Mouse (Mus musculus) heart, embryonic 13.5 days (tissue): ENCODE measurements around the gene Med31. TPM values are rescaled to one million over a fixed set of nuclear protein-coding genes. Genes with fewer than 3 reads are reported as not detected.

Experiments used
- ATAC-seq: fragments of 200-750 bp; cut with Nextera tagmentation; 2 replicates; pipeline ENCODE4 v1.8.0; 2017; ENCODE audit warnings: moderate TSS enrichment; ENCODE audit not compliant: insufficient number of reproducible peaks, low FRiP score, low TSS enrichment; ENCODE audit errors: extremely low read depth
- H3K27ac ChIP-seq: fragments of 300-500 bp; sonication (generic); replicated peaks from 2 replicates; pipeline ENCODE4 v1.5.1; 2015; ENCODE audit warnings: moderate library complexity, mild to moderate bottlenecking, inconsistent platforms
- H3K27me3 ChIP-seq: fragments of 300-500 bp; sonication (generic); replicated peaks from 2 replicates; pipeline ENCODE4 v1.6.1; 2015; ENCODE audit warnings: mild to moderate bottlenecking, inconsistent platforms
- H3K36me3 ChIP-seq: fragments of 300-500 bp; sonication (generic); 2 replicates; pipeline ENCODE4 v1.6.1; 2015; ENCODE audit warnings: mild to moderate bottlenecking, inconsistent platforms
- H3K4me1 ChIP-seq: fragments of 300-500 bp; sonication (generic); 2 replicates; pipeline ENCODE4 v1.6.1; 2015; ENCODE audit warnings: inconsistent platforms
- H3K4me2 ChIP-seq: fragments of 300-500 bp; sonication (generic); 2 replicates; pipeline ENCODE4 v1.6.1; 2015; ENCODE audit warnings: inconsistent platforms, mild to moderate bottlenecking, moderate library complexity
- H3K4me3 ChIP-seq: fragments of 300-500 bp; sonication (generic); 2 replicates; pipeline ENCODE4 v1.5.1; 2015; ENCODE audit warnings: moderate library complexity, mild to moderate bottlenecking, inconsistent platforms
- H3K9ac ChIP-seq: fragments of 300-500 bp; sonication (generic); 2 replicates; pipeline ENCODE4 v1.6.1; 2015; ENCODE audit warnings: inconsistent platforms, mild to moderate bottlenecking, moderate library complexity
- H3K9me3 ChIP-seq: fragments of 300-500 bp; sonication (generic); 2 replicates; pipeline ENCODE4 v1.6.1; 2016; ENCODE audit warnings: inconsistent platforms
- WGBS: fragments of 180-500 bp; shearing (Covaris S2); methylation state at CpG from one replicate; pipeline ENCODE4 v1.1.7; 2015; ENCODE audit warnings: mixed read lengths; 5-methylcytosine and 5-hydroxymethylcytosine counted together
- polyA plus RNA-seq: library from polyadenylated mRNA; unstranded; fragments of >200 nt; fragmentation: Nextera tagmentation; extraction: Ambion mirVana; gene quantifications from 2 replicates; pipeline ENCODE4 v1.2.1, GENCODE M21; 2015

Med31 gene
- polyA plus RNA-seq, 1 experiment from 2014 or later, result 28.3 TPM

DNA sequence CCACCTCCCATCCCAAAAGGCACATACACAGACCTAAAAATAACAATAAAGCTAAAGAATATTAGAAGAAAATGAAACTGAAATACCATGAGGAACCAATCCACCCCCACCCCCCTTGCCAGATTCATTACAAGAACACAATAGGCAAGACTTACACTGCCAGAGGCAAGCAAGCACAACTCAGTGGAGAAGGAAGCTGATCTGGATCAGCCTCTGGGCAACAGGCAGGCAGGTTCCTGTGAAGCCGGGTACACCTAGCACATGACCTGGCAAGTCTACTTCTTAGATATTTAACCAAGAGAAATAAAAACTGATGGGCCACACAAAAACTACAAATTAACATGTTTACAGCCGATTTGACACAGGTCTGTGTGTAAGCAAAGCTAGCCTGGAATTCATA, 52.2 kb downstream of the Med31 start:
- no peak for ATAC-seq
- H3K4me2 ChIP-seq, result no peak overlapping the region
- H3K9me3 ChIP-seq, result no peaks in the 10 kb centered on the region
- H3K4me1 ChIP-seq, result no peaks in the 10 kb centered on the region
- WGBS, result 81% methylated on average over 2 of the region's 2 CpGs
- peaks cover 81% of the 10 kb centered on the region for H3K36me3 ChIP-seq
- H3K27me3 ChIP-seq, result no peaks in the 10 kb centered on the region
- H3K9ac ChIP-seq, result no peak overlapping the region
- no peak overlapping the region for H3K4me3 ChIP-seq
- H3K27ac ChIP-seq, result no peak overlapping the region

Other genes starting within 250 kb of the Med31 start
- 0.57 and 0.98 TPM in 2 replicates for gene Aipl1, start 178.1 kb downstream of the Med31 start, polyA plus RNA-seq
- gene Pimreg, start 173.6 kb downstream of the Med31 start, polyA plus RNA-seq, result 84.8 and 87.5 TPM in 2 replicates
- 0.10 and 0.12 TPM in 2 replicates for gene Pitpnm3, start 79.8 kb downstream of the Med31 start, polyA plus RNA-seq
- 0.16 and 0.17 TPM in 2 replicates for gene Gm43951, start 8.8 kb downstream of the Med31 start, polyA plus RNA-seq
- 7.7 and 7.8 TPM in 2 replicates for gene 4933427D14Rik, start 8.1 kb downstream of the Med31 start, polyA plus RNA-seq
- gene Txndc17, start 8.0 kb downstream of the Med31 start, polyA plus RNA-seq, result 137 and 155 TPM in 2 replicates
- gene Slc13a5, start 51.6 kb upstream of the Med31 start, polyA plus RNA-seq, result 0.11 and 0.12 TPM in 2 replicates
- 5.7 and 6.8 TPM in 2 replicates for gene Xaf1, start 86.0 kb upstream of the Med31 start, polyA plus RNA-seq
- gene Fbxo39, start 98.9 kb upstream of the Med31 start, polyA plus RNA-seq, result not detected in 2 replicates
- 0.47 and 0.55 TPM in 2 replicates for gene Tekt1, start 146.8 kb upstream of the Med31 start, polyA plus RNA-seq
- gene Smtnl2, start 196.1 kb upstream of the Med31 start, polyA plus RNA-seq, result 145 and 160 TPM in 2 replicates
- not detected in 2 replicates for gene Ggt6, start 219.9 kb upstream of the Med31 start, polyA plus RNA-seq
- gene Mybbp1a, start 225.8 kb upstream of the Med31 start, polyA plus RNA-seq, result 82.3 and 88.2 TPM in 2 replicates